Mouse (Mus musculus): Measurements from ENCODE around the gene Atpaf1.

The Atpaf1 gene

DNA sequence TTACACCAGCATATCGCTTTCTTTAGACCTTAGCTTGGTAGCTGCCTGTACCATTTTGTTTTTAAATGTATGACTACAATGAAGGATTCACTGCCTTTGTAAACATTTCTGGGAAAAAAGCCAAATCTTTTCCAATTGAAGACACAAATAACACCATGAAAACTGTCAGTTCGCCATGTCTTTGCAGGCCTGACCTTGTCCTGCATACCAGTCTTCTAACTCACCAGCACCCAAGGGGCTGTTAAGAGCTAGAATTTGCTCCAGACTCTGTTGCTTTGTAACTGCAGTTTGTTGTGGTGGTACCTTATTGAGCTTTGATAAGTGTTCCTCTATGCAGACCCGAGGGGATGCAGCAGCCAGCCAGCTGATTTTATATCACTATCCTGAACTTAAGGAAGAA is 15.4 kb downstream of the Atpaf1 start:
- in situ Hi-C loops (cut with MboI; ENCODE audit: low sequenced_read_pairs) = no loop called here

DNA sequence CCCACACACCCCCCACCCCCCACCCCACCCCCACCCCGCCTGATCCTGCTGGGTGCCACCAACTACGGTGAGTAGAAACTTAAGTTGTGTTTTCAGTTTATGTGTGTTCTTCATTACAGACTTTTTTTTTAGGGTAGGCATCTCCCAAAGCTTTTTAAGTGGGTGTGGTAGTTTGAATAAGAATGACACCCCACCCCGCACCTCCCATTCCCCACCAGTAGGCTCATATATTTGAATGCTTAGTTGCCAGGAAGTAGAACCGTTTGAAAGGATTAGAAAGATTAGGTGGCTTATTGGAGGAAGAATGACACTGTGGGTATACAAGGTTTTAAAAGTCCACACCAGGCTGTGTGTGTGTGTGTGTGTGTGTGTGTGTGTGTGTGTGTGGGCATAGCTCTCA is 27.7 kb downstream of the Atpaf1 start:
- in situ Hi-C loops (cut with MboI; ENCODE audit: low sequenced_read_pairs) = no loop called here

DNA sequence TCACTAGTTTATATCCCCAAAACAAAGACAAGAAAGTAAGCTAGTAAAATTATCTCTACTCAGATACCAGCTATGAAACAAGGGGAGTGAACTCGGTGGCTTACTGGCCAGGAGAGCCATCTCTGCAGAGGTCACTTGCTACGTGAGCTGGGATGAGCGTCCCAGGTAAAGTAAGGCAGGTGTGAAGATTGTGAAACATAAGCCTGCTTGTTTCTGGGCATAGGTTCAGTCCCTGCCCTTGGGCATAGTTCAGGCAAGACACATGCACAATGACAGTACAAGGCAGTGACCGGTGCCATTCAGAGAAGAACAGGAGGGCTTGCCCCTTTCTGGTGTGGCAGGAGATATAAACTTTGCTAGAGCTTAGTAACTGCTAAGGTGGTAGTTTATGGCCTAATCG is 31.0 kb downstream of the Atpaf1 start:
- in situ Hi-C loops (cut with MboI; ENCODE audit: low sequenced_read_pairs) = no loop called here

DNA sequence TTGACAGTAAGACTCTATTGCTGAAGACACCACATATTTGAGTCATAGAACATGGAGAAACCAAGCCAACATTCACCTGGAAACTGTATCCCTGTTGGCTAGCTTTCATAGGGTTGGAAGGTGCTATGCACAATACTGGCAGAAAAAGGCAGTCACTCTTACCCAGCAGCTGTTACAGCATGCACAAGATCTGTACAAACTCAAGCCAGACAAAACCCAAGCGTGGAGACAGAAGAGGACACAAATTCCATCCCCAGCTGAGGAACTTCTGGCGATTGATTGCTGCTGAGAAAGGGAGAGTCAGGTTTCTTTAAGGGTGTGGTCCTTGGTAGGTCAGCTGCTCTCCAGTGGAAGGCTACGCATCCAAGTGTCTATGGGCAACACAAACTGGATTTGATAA is 35.6 kb downstream of the Atpaf1 start:
- in situ Hi-C loops (cut with MboI; ENCODE audit: low sequenced_read_pairs) = no loop called here

DNA sequence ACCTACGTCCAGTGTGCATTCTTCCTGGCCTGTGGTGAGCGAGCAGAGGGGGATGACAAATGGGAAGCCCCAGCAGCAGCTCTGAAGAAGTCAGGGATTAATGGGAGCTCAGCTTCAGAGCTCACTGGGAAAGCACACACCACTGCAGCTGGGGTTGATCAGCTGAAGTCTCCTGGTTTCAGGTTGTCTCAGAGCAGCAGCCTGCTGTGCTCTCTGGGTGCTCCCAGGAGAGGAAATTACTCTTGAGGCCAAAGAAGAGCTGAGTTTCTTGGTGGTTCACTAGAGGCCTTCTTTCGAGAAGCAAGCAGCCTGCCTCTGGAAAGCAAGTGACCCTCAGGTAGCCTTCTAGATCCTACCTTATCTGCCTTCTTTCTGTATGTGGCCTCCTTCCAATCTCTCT is 36.3 kb downstream of the Atpaf1 start:
- in situ Hi-C loops (cut with MboI; ENCODE audit: low sequenced_read_pairs) = no loop called here

DNA sequence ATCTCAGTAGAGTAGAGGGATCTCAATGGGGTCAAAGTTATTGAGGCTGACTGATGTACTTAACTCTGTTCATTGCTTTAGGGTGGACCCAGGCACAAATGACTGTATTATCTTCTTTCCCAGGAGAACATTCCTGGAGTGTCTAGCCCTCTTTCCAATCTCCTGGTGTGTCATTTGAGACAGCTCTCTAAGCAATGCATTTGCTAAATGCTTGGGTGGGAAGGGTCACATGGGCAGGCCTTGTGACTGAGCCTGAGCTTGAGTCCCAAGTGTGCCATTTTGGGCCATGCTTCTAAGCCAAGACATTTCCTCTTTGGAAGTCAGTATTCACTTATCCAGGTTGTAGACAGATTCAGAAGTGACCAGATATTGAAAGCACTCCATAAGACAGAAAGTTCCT is 36.8 kb downstream of the Atpaf1 start:
- in situ Hi-C loops (cut with MboI; ENCODE audit: low sequenced_read_pairs) = no loop called here

DNA sequence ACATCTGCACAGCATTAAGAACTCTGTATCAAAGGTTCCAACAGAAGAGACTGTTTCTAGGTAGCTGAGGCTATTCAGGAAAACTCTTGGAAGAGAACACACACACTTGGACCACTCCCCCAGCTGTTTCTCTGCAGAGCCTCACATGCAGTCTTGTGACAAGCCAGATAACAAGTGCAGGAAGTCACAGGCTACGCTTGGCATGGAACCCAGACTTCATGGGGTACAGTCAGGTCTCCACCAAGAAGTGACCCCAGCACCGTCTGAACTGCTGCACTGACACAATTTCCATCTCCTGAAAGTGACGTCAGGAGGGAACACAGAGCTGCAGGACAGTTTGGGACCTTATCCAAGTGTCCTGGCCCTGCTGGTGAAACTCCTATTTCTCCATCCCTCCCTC is 37.3 kb downstream of the Atpaf1 start:
- in situ Hi-C loops (cut with MboI; ENCODE audit: low sequenced_read_pairs) = no loop called here

DNA sequence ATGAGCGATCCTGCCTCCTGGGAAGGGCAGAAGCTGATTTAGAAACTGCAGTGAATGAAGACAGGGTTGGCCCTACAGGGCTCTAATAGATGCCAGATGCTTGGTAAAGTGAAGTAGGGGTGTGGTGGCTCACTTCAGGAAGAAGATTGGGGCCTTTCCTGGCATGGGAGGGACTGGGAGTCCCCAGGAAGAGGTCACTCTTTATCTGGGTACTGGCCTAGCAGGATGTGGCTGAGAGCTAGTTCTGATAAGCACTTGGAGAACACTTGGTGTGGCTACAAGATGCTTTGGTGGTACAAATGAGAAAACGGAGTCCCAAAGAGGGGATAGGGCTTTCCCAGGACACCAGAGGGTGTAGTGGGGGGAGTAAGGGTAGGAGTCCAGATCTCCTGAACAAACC is 39.6 kb downstream of the Atpaf1 start:
- in situ Hi-C loops (cut with MboI; ENCODE audit: low sequenced_read_pairs) = no loop called here

DNA sequence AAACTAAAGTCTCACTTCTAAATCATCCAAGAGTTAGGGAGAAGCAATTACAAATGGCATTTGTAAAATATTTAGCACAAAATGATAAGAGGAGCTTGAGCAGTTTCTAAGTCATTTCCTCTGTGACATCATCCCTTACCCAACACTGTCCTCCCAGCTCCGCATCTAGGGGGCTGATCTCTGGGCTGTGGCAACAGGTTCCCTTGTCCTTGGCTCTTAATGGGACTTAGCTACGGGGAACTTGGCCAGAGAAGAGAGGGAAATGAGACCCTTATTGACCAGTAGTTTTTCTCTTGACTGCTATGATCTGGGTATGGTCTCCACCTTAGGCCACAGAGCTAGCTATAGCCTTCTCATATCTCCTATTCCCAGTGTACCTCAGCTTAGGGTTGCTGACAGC is 40.7 kb downstream of the Atpaf1 start:
- in situ Hi-C loops (cut with MboI; ENCODE audit: low sequenced_read_pairs) = no loop called here

DNA sequence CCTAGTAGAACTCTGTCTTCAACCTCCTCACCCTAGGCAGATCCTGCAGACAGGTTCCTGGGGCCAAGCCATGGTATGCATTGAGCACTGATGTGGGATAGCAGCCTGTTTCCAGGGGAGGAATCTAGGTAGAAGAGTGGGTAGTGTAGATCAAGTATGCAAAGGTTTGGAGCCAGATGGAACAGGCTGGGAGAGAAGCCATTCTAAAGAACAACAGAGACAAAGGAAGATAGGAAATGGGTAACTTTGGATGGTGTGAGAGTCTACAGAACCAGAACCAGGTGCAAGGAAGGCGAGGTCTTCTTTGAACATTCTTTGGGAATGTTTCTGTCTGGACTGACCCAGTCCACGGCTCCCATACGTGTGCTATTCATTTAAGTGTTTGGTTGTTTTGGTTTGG is 42.5 kb downstream of the Atpaf1 start:
- in situ Hi-C loops (cut with MboI; ENCODE audit: low sequenced_read_pairs) = no loop called here

DNA sequence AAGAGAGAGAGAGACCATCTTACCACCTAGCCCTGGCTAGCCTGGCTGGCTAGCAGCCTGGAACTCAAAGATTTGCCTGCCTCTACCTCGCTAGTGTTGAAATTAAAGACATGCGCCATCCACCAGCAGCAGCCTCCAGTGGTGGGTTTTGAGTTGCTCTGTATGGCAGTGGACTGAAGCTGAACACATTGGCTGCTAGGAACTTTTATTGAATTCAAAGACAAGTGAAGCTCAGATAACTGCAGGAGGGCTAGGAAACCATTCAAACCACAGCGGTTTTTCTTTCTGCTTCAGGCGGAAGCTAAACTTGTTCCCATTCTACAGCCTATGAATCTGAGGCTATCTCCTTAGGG is 42.9 kb downstream of the Atpaf1 start:
- in situ Hi-C loops (cut with MboI; ENCODE audit: low sequenced_read_pairs) = no loop called here

DNA sequence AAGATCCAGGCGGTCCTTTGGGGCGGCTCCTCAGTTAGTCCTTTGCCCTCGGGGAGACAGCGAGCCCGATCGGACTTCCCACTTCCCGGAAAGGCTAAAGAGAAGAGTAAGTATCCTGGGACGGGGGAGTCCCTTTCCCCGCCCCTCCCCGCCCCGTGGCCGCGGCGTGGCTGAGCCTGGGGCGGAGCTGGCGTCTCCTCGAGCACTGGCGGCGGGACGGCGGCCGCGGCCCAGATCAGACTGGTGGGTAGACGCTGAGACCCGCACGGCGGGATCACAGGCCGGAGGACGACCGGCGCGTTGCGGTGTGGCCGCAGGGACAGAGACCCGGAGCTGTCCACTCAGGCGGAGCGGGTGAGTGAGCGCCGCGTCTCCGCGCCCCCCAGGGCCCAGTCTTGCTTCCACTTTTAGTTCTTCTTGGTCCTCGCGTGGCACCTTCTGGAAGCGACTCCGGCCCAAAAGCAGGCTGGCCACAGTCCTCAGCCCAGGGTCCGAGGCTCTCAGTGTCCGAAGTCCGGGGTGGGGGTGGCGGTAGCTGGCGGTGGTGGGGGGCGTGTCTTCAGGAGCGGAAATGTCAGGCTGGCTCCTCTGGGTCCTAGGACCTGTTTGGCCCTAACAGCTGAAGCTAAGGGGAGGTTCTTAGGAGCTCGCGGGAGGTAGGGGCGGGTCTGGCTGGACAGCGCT is 43.4 kb downstream of the Atpaf1 start, which contains the start of gene Mob3c:
Gene Mob3c (plus strand): TSS at position 205 of the 684 bp plus-strand sequence.
- in situ Hi-C loops (cut with MboI; ENCODE audit: low sequenced_read_pairs) = no loop called here

DNA sequence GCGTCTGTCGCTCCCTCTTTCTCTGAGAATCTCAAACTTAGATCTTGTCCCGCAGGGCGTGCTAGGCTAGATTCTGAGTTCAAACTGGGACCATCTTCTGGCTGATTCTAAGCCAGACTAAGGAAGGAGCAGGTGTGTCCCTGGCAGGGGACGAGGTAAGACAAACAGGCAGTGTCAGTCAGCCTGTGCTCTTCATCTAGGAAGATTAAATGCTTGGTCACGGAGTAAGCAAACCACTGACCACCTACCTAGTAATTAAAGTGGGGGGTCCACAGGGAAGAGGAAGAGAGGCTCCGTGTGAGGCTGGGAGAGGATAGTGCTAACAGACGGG is 43.9 kb downstream of the Atpaf1 start:
- in situ Hi-C loops (cut with MboI; ENCODE audit: low sequenced_read_pairs) = no loop called here

DNA sequence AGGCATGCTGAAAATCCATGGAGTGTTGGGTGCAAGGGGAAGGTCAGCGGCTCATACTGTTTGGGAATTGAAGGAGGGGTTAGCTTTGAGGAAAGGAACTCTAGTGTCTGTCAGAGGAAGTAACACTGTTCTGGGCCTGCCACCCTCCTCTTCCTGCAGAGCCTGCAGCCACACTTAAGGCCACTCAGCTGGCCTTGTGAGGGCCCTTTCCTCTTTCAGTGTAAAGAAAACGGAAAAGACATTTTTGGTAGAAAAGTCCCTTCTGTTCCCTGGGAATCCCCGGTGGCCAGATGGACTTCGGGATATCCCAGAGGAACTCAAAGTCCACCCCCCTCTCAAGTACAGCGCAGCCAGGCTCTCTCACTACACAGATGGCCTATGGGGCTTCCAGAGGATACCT is 45.9 kb downstream of the Atpaf1 start:
- in situ Hi-C loops (cut with MboI; ENCODE audit: low sequenced_read_pairs) = no loop called here

DNA sequence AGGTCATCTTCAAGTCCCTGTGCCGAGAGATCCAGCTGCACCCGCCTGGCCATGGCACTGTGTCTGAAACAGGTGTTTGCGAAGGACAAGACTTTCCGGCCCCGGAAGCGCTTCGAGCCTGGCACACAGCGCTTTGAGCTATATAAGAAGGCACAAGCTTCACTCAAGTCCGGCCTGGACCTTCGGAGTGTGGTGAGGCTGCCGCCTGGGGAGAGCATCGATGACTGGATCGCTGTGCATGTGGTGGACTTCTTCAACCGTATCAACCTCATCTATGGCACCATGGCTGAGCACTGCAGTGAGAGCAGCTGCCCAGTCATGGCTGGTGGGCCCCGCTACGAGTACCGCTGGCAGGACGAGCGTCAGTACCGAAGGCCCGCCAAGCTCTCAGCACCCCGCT is 46.6 kb downstream of the Atpaf1 start:
- in situ Hi-C loops (cut with MboI; ENCODE audit: low sequenced_read_pairs) = no loop called here

DNA sequence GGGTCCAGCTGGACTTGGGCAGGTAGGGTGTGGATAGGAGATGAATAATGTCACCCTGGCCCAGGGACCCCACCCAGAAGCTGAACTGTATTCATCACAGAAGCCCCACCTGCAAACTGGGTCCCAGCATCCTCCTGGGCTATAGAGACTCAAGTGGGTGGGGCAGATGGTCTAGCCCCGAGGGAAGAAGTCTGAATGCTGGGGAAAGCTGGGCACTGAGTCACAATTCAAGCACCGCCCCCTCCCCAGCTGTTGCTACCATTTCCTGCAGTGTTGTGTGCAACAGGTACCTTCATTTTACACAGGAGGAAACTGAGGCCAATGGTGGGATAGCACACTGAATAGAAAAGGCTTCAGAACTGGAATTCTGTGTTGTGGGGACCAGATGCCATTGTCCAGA is 47.4 kb downstream of the Atpaf1 start:
- in situ Hi-C loops (cut with MboI; ENCODE audit: low sequenced_read_pairs) = no loop called here

DNA sequence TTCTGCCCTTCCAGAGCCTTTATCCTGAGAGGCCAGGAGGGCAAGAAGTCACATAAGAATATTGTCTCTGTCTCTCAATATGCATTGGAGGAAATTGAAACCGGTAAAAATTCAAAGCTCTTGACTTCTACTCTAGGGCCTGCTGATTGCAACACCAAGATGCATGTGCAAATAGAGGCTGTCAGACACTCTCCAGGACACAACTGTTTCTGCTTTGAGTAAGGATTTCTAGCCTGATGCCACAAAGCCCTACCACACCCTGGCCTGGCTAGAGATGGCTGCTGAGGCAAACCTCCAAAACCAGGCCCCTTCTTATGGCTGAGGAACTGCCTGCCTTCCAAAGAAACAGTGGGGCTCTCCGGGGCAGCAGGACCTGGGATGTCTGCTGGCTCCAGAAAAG is 51.0 kb downstream of the Atpaf1 start:
- in situ Hi-C loops (cut with MboI; ENCODE audit: low sequenced_read_pairs) = no loop called here

DNA sequence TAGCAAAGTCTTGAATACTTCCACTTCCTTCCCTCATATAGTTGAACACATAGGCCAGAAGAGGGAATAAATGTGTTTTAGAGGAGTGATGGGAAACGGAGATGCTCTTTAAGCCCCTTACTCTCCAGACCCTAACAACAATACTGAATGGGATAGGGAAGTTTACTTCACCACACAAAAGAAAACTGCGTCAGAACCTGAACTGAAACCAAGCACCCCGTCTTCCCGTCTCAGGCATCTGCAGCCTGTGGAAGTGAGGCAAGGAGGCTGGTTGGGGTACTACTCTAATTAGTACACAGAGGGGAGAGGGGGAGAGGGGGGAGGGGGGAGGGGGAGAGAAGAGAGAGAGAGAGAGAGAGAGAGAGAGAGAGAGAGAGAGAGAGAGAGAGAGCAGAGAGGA is 53.6 kb downstream of the Atpaf1 start:
- in situ Hi-C loops (cut with MboI; ENCODE audit: low sequenced_read_pairs) = no loop called here

DNA sequence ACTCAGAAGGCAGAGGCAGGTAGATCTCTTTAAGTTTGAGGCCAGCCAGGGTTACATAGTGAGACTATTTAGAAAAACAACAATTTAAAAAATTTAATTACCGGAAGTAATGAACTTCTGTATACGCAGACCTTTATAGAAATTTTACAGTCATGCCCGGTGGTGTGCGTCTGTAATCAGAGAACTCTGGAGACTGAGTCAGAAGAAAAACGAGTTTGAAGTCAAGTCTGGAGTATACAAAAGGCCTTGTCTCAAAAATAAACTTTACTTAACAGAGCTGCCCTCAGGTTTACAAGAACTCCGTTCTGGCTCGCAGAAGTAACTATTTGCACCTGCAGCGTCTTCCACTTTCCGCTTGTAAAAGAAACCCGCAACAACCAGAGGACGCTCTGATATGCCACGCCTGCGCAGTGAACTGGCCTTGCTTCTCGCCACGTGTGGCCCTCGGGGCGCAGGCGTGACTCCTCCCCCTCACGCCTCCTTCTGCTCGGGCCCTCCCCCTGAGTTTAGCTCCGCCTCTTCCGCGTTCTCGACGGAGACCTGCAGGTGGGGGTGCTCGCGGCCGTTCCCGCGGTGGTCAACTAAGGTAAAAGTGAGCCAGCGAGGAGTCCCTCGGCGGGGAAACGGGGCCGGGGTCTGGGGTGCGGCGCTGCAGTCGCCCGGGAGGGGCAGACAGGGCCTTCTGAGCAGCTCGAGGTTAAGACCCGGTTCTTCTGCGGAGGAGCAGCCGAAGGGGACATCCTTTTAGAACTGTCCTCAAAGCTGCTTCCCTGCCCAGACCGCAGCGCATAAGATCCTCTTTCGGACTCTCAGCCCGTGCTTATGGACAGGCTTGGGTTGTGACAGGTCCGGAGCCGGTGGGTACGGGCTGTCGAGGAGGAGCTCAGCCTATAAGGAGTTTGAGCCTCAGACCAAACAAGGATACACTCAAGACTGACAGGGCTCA is 54.4 kb downstream of the Atpaf1 start, which contains the start of gene Mknk1:
Gene Mknk1 (plus strand): TSS at position 503 of the 946 bp plus-strand sequence.
- in situ Hi-C loops (cut with MboI; ENCODE audit: low sequenced_read_pairs) = no loop called here

DNA sequence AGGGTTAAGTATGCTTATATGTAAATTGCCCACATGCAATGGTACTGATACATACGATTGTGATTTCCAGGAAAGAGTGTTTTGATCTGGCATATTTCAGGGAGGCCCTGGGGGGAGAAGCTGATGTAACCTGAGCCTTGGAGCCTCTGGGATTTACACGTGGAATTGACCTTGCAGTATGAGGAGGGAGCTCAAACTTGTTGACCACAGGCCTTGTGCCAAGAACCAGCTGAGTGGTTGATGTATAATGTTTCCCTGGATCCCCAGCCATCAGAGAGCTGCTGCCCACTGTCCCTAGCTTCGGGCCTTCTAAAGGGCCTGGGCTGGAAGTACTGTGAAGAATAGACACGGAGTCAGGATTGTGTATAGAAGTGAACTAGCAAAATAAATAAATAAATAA is 55.3 kb downstream of the Atpaf1 start:
- in situ Hi-C loops (cut with MboI; ENCODE audit: low sequenced_read_pairs) = no loop called here

DNA sequence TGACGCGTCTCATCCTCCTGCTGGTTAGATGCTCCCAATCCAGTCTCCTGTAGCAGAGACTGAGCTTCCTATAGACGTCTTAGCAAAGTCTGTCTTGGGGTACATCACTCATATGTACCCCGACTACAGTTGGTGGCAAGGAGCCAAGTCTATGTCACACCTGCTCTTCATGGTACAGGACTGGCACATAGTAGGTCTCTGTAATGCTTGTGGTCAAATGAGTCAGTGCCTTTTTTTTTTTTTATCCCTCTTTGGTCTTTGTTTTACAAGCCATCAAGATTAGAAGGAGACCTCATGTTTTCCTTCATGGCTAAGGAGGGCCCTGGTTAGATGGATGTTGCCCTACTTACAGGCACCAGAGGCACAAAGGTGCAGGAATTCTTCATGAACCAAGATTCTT is 56.2 kb downstream of the Atpaf1 start:
- in situ Hi-C loops (cut with MboI; ENCODE audit: low sequenced_read_pairs) = no loop called here

DNA sequence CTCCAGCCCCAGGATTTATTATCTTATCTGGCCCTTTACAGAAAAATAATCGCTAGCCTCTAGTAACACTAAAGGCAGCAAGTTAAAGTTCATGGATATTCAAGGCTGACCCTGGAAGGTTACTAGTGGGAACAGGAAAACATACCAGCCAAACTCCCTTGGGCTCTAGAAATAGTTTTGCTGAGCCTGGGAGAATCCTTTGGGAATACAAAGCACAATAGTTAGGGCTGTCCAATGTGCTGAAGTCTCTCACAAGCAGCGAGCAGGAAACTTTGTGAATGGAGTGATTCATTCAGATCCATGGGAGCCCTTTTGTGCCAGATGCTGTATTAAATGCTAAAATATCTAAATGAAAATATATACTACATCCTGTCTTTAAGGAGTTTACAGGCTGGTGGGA is 62.0 kb downstream of the Atpaf1 start:
- in situ Hi-C loops (cut with MboI; ENCODE audit: low sequenced_read_pairs) = no loop called here

Measured in CH12F3 (cell line).